Mouse (Mus musculus) gastrocnemius, postnatal 4 days (tissue): ENCODE measurements around the gene Npr1. TPM values are rescaled to one million over a fixed set of nuclear protein-coding genes. Genes with fewer than 3 reads are reported as not detected.
A peak's percentile ranks its signal among the peaks of the same experiment; 100 is the strongest.

Source experiments
- DNase-seq, 2 experiments: peaks; one replicate each; pipeline ENCODE4 v3.0.0; 2021 to 2022; ENCODE audit warnings: low spot score in 2 of 2, mixed read lengths in 2 of 2
- long read RNA-seq, 2 experiments: library from polyadenylated mRNA; stranded (forward); transcript quantifications; one replicate each; pipeline ENCODE4 v2.0.0; 2021
- total RNA-seq, 2 experiments: library from RNA; stranded (reverse); gene quantifications; 2 replicates each; pipeline ENCODE4 v1.2.3; 2021

Npr1 gene
- total RNA-seq = 10 to 100 TPM; 25.9 to 26.4 TPM
- long read RNA-seq, experiment 1, full-length matches to known transcripts = 7 of 14 reads
- long read RNA-seq, experiment 1, partial matches to known transcripts = 6 of 14 reads
- long read RNA-seq, experiment 1, other reads (novel, unspliced or antisense) = 1 of 14 reads
- long read RNA-seq, experiment 2, full-length matches to known transcripts = 14 of 25 reads
- long read RNA-seq, experiment 2, partial matches to known transcripts = 5 of 25 reads
- long read RNA-seq, experiment 2, other reads (novel, unspliced or antisense) = 6 of 25 reads

DNA sequence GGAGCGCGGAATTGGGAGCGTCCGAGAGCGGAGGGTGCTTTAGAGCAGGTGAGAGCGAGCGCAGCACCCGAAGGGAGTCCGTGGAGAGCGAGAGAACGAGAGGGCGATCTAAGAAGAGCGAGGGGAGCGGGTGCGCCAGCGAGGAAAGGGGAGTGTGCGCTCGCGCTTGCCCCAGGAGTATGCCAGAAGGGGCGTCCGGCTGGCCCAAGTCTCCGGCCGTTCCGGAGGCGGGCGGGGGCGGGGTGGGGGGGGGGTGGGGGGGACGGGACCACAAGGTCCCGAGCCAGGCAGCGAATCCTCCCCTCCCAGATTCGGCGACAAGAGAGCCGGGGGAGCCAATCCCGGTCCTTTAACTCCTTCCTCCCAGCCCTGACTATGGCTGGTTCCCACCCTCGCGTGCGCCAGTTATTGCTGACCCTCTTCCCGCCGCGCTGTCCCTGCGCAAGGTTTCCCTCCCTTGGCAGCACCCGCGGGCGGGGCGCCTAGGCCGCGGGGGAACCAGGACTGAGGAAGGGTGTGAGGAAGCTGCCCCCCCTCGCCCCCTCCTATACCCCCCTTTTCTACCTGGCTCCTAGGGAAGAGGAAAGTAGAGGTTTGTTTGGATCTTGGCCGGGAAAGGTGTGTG is at the start of gene Npr1:
Gene Npr1, minus strand, starts transcription at position 181 of the 625 bp plus-strand sequence.
- peak in 1 of 2 experiments; percentile 40 for DNase-seq

DNA sequence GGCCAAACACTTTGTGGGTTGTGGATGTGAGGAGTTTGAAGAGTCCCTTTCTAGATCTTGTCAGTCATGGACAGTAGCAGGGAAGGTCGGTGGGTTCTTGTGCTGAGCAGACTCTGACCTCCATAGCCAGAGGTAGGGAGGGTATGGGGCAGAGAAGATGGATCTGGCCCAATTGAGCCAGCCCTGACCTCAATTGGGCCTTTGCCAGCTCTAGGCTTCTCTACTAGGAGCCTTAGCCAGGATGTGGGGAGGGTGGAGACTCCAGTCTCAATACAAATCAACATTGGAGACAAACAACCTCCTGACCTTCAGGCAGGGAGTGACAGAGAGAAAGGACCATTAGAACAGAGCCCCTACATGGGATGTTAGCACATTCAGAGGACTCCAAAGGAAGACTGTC is 49.6 kb upstream of the Npr1 start:
- DNase-seq = no peak

DNA sequence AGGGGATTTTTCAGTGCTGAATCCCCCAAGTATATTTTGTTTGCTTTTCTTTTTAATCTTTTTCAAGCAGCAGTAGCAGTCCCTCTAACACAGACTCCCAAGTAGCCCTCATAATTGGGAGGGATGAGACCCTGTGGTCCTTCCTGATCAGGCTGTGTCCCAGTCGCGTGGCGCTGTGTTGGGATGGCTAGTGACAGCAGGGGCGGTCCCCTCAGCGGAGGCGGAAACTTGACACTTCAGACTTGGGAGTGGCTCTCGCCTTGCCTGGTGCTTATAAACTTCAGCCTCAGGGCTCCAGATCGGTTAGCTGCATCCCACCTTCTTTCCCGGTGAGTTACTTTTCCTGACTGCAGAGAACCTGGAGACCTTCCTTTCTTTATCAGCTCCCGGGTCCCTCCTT is 49.0 kb upstream of the Npr1 start:
- DNase-seq = peak; percentile 40 to 72

DNA sequence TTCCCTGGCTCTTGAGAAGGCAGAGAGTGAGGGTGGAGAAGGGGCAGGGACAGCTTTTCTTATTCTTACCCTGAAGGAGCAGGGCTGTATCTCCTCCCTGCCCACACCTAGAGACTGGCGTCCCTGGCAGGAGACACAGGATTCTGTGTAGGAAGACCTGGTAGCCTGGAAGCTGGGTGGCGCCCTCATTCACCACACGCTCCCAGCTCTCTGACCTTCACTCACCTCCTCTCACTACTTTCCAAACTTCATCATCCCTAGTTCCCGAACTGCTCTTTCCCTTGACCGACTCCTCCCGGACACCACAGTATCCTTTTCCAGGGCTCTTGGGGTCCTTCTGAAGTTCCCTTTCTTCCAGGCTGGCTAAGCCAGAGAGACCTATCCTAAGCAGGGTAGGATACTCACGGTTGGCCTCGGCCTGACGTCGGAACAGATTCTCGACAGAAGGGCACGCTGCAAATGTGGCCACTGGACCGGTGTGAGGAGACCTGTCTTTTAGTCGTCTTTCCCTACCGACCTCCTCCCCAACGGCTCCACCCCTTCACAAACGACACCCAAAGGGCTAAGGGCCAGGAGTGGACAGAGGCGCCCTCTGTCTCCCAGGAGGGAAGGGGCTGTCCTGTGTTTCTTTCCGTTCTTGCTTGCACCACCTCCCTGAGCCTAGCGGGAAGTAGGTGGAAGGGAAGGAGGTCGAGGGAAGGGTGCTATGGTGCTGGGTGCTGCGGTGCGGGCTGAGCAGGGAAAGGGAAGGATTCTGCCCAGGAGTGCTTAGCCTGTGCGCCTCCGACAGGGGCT is 48.3 kb upstream of the Npr1 start, which contains the start of the genes S100a1 and S100a13:
Gene S100a1, minus strand, starts transcription at position 597 of the 795 bp plus-strand sequence.
Gene S100a13, plus strand, starts transcription at position 640 of the 795 bp plus-strand sequence.
- DNase-seq = peak in 1 of 2 experiments; percentile 52

DNA sequence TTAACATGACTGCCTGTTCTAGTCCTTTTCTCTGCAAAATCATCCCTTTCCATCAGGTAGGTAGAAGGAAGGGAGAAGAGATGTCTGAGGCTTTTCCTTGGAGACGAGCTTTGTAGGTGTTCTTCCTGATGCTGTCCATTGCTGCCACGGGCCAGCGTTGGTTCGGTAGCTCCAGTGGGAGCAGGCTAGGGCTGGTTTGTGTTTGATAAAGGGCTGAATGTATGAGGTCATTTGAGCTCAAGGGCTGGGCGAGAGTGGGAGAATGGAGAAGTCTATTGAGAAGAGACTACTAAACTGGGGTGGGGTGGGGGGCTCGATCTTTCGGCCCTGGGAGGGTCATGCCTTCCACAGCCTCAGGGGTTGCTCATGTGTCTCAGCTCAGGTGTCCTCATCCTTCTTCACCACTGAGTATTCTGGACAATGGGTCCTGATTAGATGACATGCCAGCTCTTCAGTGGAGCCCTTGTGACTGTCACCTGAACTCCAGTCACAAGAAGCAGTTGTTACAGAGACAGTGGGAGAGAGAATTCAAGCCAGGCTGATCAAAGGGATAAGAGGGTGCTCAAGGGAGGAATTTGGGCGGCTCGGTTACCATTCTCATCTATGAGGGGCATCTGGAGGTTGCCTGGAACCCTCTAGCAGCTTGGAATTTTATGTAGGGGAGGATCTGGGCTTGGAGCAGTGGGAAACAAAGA is 47.4 kb upstream of the Npr1 start:
- no peak for DNase-seq

DNA sequence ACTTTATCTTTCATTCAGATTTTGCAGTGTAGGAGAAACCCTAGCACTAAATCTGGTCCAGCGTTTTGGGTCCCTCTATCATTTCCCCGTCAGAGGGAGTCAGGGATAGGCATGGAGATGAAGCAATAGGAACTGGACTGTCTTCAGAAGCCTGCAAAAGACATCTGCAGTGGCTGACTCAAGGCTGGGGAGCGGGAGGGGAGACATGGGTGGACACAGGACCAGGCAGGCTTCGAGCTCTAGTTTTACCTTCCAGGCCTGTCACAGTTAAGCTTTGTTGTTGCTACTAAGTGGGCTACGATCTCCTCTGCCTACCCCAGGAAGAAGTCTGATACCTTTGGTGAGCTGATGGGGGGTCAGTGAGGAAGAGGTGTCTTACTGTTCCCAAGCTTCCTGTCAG is 46.6 kb upstream of the Npr1 start:
- DNase-seq = no peak

DNA sequence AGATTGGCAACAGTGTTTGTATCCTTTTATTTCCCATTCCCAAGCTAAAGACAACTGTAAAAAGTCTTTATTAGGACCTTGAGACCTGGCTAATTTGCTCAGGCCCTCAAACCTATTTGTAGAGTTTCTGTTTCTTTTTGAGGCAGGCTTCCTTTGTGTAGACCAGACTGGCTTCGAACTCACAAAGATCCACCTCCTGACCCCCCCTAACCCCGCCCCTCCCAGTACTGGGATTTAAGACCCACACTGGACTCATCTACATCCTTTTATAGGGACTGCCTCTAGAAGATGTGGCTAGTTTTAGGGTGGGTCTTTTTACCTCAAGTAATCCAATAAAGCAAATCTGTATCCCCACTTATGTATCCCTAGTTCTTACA is 44.1 kb upstream of the Npr1 start:
- DNase-seq = no peak

DNA sequence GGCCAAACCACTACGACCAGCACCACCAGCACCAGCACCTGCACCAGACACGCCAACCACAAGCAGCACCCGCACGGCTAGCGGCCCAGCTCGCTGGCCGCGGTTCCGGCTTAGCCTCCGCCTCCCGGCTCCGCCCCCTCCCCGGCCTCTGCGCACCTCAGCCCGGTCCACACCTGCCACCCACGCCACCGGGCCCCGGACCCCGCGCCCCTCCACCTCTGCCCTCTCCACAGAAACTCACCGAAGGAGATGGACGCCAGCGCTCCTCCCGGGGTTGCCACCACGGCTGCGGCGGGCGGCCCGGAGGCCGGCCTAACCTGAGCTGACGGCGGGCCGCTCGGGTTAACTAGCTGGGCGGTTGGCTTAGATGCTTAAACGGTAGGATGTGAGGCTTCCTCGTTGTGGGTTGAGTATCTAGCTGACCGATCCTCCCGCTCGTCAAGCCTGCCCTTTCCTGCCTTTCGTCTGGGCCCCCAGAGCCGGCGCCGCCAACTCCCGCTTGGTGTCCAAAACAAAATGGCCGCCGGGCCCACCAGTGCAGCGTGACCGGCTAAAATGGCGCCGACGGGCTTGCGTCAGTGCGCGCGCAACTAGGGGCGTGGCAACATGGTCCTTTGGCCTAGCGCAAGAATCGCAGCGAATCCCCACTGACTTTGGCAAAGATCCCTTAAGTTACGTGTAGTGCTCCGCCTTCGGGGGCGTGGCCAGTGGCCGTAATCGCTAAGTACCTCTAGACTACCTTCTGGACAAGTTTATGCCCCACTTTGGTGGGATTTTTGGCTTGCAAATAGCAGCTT is 43.5 kb upstream of the Npr1 start, which contains the start of gene Chtop:
Gene Chtop, minus strand, starts transcription at position 549 of the 797 bp plus-strand sequence.
- DNase-seq = peak; percentile 99 to 100

DNA sequence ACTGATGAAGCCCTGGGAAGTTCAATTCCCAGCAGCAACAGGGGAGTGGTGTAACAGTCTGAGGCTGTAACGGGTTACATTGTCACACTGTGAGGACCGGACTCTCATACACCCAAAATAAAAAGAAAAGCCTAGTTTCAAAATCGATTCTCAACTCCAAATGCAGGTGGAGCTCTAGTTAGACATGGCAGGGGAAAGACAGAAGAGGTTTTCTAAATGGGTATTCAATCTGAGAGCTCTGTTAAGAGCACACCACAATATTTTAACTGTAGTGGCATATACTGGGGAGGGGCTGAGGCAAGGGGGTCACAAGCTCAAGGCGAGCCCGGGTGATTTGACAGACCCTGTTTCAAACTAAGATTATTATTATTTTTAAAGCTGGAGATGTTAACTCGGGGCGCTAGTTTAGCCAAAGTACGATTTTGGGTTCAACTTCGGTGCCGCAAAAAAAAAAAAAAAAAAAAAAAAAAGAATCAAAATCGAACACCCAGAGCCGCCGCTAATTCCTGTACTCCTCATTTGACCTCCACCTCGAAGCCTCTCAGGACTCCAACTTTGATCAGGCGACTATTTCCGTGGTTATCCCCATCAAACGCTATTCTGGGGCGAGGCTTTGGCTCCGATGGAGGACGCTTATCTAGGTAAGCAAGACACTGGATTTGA is 42.8 kb upstream of the Npr1 start:
- no peak for DNase-seq

DNA sequence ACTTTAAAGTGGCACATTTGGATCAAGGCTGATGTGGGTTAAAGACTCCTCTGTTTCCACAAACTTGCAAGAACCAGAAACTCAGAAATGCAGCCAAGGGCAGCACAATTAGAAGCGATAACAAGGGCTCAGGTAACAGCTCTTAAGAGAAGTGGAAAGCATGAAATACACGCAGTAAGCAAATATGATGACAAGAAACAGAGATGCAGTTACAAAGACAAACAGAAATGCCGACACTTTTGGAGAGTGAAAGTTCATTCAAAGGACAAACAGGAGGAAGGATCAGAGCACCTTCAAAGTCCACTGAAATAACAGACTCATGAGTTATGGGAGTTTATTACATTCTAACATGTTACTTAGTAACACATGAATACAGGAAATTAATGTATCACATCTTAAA is 40.7 kb upstream of the Npr1 start:
- DNase-seq = no peak

DNA sequence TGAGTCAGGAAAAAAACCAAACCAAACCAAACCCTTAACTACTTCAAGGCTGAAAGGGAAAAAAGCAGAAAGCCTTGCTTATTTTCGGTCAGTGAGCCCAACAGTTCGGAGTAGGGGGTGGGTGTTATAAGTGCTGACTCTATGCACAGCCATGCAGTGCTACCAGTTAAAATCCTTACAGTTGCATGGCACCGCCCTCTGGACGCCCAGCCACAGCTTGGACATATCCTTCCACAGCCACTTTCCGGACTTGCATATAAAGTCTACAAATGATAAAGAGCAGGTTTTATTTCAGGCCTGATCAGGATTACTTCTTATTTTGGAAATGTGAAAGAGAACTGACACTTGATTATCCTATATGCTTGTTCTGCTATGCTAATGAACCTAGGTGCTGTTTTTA is 39.5 kb upstream of the Npr1 start:
- no peak for DNase-seq

DNA sequence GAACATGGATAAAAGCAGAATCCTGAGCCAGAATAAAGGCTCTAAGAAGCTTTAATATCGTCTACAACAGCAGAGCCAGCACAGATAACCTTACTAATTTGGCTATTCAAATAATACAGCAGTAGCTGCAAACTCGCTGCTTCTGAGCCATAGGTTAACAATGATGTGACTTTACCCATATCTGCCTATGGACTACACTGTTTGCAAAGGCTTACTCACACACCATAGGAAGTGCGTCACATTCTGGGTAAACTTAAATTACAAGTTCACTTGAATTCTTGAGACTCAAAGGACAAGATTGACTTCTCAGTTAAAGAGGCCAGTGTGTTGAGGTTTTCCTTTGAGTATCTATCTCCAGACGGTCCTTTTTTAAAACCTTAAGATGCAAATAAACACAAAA is 37.8 kb upstream of the Npr1 start:
- no peak for DNase-seq

DNA sequence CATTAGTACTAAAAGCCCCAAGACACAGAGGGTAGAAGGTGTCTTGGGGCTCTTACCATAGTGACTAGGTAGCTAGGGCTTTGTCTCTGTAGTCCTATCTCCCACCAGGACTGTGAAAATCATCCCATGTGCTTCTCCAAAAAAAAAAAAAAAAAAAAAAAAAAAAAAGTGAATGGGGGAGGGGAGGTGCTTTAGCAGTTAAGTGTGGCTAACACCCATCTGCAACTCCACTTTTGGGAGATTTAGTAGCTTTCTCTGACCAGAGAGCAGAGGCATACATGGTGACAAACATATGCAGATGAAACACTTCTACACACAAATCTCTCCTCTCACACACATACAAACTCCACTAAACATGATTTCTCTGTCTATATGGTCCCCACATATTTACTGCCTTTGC is 31.9 kb upstream of the Npr1 start:
- DNase-seq = no peak

DNA sequence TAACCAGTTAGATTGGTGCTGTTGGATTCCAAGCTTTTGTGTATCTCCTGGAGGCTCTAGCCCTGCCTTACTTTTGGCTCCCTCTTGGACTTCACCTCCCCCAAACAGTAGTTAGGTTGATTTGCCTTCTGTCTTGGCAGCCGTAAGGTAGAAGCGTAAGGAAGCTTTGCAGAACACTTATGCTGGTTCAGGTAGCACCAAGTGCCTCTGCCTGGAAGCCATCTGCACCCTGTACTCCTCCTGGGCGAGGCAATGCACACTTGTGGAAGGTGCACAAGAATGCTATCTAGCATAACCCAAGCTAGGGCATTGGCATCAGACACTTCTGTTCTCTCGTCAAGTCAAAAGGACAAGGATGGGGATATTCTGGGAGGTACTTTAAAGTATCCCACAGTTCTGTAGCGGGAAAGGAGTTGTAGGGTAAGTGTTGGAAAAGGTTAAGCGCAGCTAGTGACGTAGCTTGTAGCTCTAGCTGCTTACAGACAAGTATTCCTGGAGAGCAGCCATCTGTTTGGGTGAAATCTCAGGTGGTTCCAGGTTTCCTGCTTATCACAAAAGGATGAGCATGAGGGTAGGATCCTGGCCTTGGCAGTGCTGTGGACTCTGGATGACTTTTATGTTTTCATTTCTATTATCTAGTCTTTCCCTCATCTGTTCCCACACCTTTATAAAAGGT is 30.3 kb upstream of the Npr1 start:
- DNase-seq = no peak

DNA sequence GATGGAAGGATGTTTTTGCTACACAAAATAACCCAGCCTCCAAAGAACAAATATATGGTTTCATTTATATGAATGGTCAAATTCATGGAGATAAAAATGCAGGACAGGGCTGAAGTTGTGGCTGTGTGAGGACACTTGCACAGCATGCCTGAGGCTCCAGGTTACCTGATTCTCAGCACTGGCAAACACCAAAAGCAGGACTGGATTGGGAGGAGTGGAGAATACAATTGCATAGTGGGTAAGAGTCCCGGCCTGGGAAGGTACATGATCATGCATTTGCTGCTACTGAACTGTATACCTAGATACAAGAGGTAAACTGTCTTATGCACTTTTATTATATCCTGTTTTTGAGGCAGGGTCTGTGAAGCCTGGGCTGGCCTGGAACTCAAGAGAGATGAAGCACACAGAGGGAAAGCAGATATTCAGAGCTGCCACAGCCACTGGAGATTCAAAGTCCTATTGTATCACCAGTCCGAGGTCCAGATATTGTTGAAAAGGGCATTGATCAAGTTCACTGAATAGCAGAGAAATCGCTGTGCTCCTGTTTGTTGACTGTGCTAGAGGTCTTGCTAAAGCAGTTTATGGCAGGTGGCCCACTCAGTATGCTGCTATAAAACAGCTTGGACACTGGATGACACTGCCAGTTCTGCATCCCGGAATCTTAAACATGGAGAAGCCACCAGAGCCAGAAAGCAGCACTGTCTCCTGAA is 28.3 kb upstream of the Npr1 start:
- no peak for DNase-seq

DNA sequence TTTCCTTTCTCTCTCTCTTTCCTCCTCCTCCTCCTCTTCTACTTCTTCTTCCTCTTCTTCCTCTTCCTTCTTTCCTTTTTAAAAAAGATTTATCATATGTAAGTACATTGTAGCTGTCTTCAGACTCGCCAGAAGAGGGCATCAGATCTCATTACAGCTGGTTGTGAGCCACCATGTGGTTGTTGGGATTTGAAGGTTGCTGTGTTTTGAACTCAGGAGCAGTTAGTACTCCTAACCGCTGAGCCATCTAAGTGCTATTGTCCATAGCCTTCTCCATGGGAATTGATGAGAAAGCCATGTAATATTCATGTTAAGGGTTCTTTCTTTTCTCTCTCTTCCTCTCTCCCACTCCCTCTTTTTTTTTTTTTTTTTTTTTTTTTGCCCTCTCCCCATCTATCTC is 25.7 kb upstream of the Npr1 start:
- DNase-seq = no peak

DNA sequence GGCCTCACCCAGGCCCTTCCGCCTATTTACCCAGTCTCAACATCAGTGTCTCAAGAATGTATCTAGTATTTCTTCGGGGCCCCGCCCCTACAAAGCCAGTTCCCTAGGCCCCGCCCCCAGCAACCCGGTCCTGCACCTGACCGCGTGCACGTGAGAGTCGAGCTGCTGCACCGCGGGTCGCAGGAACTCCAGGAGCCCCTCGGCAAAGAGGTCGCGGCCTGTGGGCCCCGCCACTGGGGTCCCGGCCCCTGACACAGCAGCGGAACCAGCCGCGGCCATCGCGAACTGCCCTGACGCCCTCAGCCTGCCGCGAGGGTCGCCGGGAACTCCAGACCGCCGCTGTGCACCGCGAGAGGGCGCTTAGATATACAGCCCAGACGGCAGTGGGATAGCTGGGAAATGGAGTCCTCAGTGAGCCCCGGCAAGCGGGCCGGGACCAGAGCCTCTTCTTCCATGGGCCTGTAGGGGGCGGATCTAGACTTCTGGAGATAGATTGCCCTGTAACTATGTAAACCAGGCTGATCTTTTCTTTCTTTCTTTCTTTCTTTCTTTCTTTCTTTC is 25.1 kb upstream of the Npr1 start, which contains the start of gene Snapin:
Gene Snapin, minus strand, starts transcription at position 338 of the 561 bp plus-strand sequence.
- peak; percentile 88 to 96 for DNase-seq

DNA sequence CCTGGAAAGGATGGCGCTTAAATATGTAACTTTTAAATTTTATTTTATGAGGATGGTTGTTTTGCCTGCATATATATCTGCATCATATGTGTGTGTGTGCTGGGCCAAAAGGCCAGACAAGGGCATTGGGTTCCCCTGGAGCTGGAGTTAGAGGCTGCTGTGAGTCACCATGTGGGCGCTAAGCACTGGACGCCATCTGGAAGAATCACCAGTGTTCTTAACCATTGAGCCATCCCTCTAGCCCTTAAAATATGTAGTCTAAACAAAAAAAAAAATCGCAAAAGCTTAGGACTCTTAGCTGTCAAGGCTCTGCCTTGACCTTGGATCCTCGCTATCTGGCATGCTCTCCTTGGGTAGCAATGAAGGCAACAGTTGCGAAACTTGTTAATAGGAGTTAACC is 22.9 kb upstream of the Npr1 start:
- DNase-seq = no peak
